Mouse (Mus musculus): Measurements from ENCODE around the gene Myo1a. TPM values are rescaled to one million over a fixed set of nuclear protein-coding genes. Genes with fewer than 3 reads are reported as not detected.

Myo1a gene
- polyA plus RNA-seq, 1 experiment, result 0.16 TPM

DNA sequence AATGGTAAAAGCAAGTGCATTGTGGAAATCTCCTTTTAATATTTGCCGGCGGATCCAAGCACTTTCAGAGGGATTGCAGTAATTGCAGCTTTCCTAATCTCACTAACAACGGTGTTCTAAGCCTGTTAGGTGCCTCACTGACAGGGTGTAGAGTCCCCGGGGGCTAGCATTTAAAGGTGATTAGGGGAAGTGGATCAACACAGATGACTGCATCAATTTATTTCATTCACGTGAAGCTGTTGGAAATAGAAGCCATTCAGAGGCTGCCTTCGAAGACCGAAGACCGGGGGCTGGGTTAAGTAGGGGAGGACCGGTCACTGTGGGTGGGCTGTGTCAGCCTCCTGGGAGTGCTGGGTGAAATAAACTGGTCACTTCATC, 26.0 kb downstream of the Myo1a start:
- no peaks in the 10 kb centered on the region for H3K36me3 ChIP-seq (ENCODE audit: control insufficient read depth, insufficient read depth)
- no peaks in the 10 kb centered on the region for H3K79me2 ChIP-seq (ENCODE audit: control insufficient read depth, insufficient read depth)
- H3K79me3 ChIP-seq (ENCODE audit: low read depth), result no peaks in the 10 kb centered on the region
- H3K4me3 ChIP-seq (ENCODE audit: insufficient read depth, poor library complexity, severe bottlenecking), result no peak overlapping the region
- peaks cover 79% of the 10 kb centered on the region for H3K27me3 ChIP-seq (ENCODE audit: control insufficient read depth, insufficient read depth, insufficient read length)
- TF ChIP-seq MAX (IDR thresholded peaks at IDR 0.05) (no peak), MYOD1 (IDR thresholded peaks at IDR 0.05; ENCODE audit: control insufficient read depth, insufficient read length, low read depth) (no peak)
- H3ac ChIP-seq (ENCODE audit: control insufficient read depth, insufficient read length, low read depth), result no peak overlapping the region

DNA sequence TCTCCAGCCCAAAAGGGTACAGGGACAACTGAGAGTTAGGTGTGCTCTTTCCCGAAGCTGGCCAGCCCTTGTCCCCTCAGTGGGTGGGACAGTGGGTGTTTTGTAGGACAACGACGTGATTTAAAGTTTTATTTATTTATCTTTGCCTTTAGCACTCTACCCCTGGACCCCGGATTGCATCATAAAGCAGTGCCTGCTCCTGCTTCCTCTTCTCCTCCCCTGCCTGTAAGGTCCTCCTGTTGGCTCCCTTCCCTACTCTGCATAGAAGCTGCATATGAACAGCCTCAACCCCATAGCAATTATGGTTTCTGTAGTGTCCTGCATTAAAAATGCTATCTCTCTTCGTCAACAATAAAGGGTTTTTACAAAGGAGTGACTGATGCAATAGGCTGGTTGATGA, 26.4 kb downstream of the Myo1a start:
- Histone ChIP-seq H3K79me3 (ENCODE audit: low read depth) (no peaks in the 10 kb centered on the region), H3K36me3 (ENCODE audit: control insufficient read depth, insufficient read depth) (no peaks in the 10 kb centered on the region), H3ac (ENCODE audit: control insufficient read depth, insufficient read length, low read depth) (no peak overlapping the region), H3K27me3 (ENCODE audit: control insufficient read depth, insufficient read depth, insufficient read length) (peaks cover 74% of the 10 kb centered on the region), H3K4me3 (ENCODE audit: insufficient read depth, poor library complexity, severe bottlenecking) (no peak overlapping the region), H3K79me2 (ENCODE audit: control insufficient read depth, insufficient read depth) (no peaks in the 10 kb centered on the region)
- TF ChIP-seq CEBPB (IDR thresholded peaks at IDR 0.05; ENCODE audit: low read depth) (no peak), MYOG (IDR thresholded peaks at IDR 0.05; ENCODE audit: control insufficient read depth, extremely low read depth, insufficient read length) (no peak), CTCF (IDR thresholded peaks at IDR 0.05; ENCODE audit: control insufficient read depth, insufficient read depth, insufficient read length) (no peak), FOSL1 (IDR thresholded peaks at IDR 0.05; ENCODE audit: insufficient read depth, low read length, poor library complexity, severe bottlenecking) (no peak), MAX (IDR thresholded peaks at IDR 0.05) (no peak), USF1 (IDR thresholded peaks at IDR 0.05; ENCODE audit: low read depth) (no peak), MYOD1 (IDR thresholded peaks at IDR 0.05; ENCODE audit: control insufficient read depth, insufficient read length, low read depth) (no peak)

DNA sequence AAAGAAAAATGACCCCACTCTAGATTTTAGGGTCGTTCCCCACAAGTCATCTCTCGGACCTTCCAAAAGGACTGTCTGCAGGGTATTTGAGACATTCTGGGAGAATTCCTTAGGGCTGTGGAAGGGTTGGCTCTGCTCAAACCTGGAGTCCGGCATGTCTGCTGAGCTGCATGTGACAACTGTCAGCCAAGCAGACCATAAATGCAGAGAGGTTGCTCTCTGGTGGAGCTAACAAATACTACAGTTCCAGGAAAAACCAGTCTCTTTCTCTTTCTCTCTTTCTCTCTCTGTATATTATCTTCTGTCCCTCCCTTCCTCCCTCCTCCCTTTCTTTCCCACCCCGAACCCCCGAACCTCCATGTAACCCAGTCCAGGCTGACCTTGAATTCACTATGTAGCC, 29.5 kb downstream of the Myo1a start:
- peaks cover 44% of the 10 kb centered on the region for H3K27me3 ChIP-seq (ENCODE audit: control insufficient read depth, insufficient read depth, insufficient read length)
- TF ChIP-seq FOSL1 (IDR thresholded peaks at IDR 0.05; ENCODE audit: insufficient read depth, low read length, poor library complexity, severe bottlenecking) (no peak), CEBPB (IDR thresholded peaks at IDR 0.05; ENCODE audit: low read depth) (no peak), USF1 (IDR thresholded peaks at IDR 0.05; ENCODE audit: low read depth) (no peak), MAX (IDR thresholded peaks at IDR 0.05) (no peak), MYOG (IDR thresholded peaks at IDR 0.05; ENCODE audit: control insufficient read depth, extremely low read depth, insufficient read length) (no peak), MYOD1 (IDR thresholded peaks at IDR 0.05; ENCODE audit: control insufficient read depth, insufficient read length, low read depth) (no peak), CTCF (IDR thresholded peaks at IDR 0.05; ENCODE audit: control insufficient read depth, insufficient read depth, insufficient read length) (no peak)
- no peaks in the 10 kb centered on the region for H3K79me3 ChIP-seq (ENCODE audit: low read depth)
- no peak overlapping the region for H3ac ChIP-seq (ENCODE audit: control insufficient read depth, insufficient read length, low read depth)
- H3K36me3 ChIP-seq (ENCODE audit: control insufficient read depth, insufficient read depth), result no peaks in the 10 kb centered on the region
- no peaks in the 10 kb centered on the region for H3K79me2 ChIP-seq (ENCODE audit: control insufficient read depth, insufficient read depth)
- no peak overlapping the region for H3K4me3 ChIP-seq (ENCODE audit: insufficient read depth, poor library complexity, severe bottlenecking)

DNA sequence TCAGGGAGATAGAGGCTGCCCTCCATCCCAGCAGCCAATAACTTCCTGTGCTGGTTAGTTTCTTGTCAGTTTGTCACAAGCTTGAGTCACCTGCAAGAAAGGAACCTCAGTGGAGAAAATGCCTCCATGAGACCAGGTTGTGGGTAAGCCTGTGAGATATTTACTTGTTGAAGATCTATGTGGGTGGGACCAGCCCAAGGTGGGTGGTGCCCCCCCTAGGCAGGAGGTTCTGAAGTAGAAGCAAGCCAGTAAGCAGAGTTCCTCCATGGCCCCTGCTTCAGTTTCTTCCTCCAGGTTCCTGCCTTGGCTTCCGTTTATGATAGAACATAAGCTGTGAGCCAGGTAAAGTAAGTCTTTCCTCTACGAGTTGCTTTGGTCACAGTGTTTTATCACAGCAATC, 31.3 kb downstream of the Myo1a start:
- H3K79me2 ChIP-seq (ENCODE audit: control insufficient read depth, insufficient read depth), result peaks cover 17% of the 10 kb centered on the region
- H3K36me3 ChIP-seq (ENCODE audit: control insufficient read depth, insufficient read depth), result peaks cover 1% of the 10 kb centered on the region
- H3K4me3 ChIP-seq (ENCODE audit: insufficient read depth, poor library complexity, severe bottlenecking), result no peak overlapping the region
- peaks cover 25% of the 10 kb centered on the region for H3K27me3 ChIP-seq (ENCODE audit: control insufficient read depth, insufficient read depth, insufficient read length)
- no peak overlapping the region for H3ac ChIP-seq (ENCODE audit: control insufficient read depth, insufficient read length, low read depth)
- peaks cover 12% of the 10 kb centered on the region for H3K79me3 ChIP-seq (ENCODE audit: low read depth)
- TF ChIP-seq FOSL1 (IDR thresholded peaks at IDR 0.05; ENCODE audit: insufficient read depth, low read length, poor library complexity, severe bottlenecking), result no peak

DNA sequence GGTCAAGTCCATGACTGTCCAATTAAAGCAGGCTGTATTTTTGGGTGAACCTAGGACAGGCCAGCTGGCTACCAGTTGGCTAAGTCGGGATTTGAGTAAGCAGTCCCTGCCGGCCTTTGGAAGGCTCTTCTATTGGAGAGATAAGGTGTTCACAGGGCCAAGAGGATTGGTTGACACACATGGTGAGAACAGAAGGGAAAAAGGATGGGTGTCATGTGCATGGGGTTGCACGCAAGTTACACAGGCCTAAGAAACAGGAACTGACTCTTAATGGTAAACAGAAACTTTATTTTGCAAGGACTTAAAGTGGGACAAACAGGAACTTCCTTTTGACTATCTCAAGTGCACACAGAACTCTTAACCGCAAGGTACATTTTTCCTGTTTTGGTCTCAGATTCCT, 31.9 kb downstream of the Myo1a start:
- TF ChIP-seq MYOD1 (IDR thresholded peaks at IDR 0.05; ENCODE audit: control insufficient read depth, insufficient read length, low read depth), result no peak
- no peak for TF ChIP-seq CEBPB (IDR thresholded peaks at IDR 0.05; ENCODE audit: low read depth)
- TF ChIP-seq CTCF (IDR thresholded peaks at IDR 0.05; ENCODE audit: control insufficient read depth, insufficient read depth, insufficient read length), result no peak
- TF ChIP-seq FOSL1 (IDR thresholded peaks at IDR 0.05; ENCODE audit: insufficient read depth, low read length, poor library complexity, severe bottlenecking), result no peak
- TF ChIP-seq MAX (IDR thresholded peaks at IDR 0.05), result no peak
- no peak for TF ChIP-seq USF1 (IDR thresholded peaks at IDR 0.05; ENCODE audit: low read depth)
- TF ChIP-seq MYOG (IDR thresholded peaks at IDR 0.05; ENCODE audit: control insufficient read depth, extremely low read depth, insufficient read length), result no peak
- no peak overlapping the region for H3ac ChIP-seq (ENCODE audit: control insufficient read depth, insufficient read length, low read depth)
- H3K36me3 ChIP-seq (ENCODE audit: control insufficient read depth, insufficient read depth), result peaks cover 8% of the 10 kb centered on the region
- no peak overlapping the region for H3K4me3 ChIP-seq (ENCODE audit: insufficient read depth, poor library complexity, severe bottlenecking)
- peaks cover 14% of the 10 kb centered on the region for H3K79me3 ChIP-seq (ENCODE audit: low read depth)
- peaks cover 24% of the 10 kb centered on the region for H3K79me2 ChIP-seq (ENCODE audit: control insufficient read depth, insufficient read depth)
- peaks cover 21% of the 10 kb centered on the region for H3K27me3 ChIP-seq (ENCODE audit: control insufficient read depth, insufficient read depth, insufficient read length)

DNA sequence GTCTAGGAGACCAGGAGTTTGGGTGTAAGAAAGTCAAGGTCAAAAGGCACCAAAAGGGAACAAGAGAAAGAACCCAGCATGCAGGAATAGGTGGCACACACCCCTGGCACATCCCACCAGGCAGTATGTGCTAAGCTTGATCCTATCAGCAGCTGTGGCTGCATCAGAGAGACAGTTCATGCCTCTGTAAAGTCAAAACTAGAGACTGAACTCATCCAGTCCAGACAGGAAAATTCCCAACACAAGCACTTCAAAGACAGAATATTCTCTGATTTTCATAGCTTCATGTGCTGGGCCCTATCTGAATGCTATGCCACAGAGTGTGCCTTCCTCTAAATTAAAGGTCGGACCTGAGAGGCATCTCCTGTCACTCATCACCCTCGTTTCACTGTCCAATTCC, 32.6 kb downstream of the Myo1a start:
- H3K36me3 ChIP-seq (ENCODE audit: control insufficient read depth, insufficient read depth), result peaks cover 14% of the 10 kb centered on the region
- no peak for TF ChIP-seq USF1 (IDR thresholded peaks at IDR 0.05; ENCODE audit: low read depth)
- TF ChIP-seq MAX (IDR thresholded peaks at IDR 0.05), result no peak
- no peak for TF ChIP-seq MYOG (IDR thresholded peaks at IDR 0.05; ENCODE audit: control insufficient read depth, extremely low read depth, insufficient read length)
- TF ChIP-seq FOSL1 (IDR thresholded peaks at IDR 0.05; ENCODE audit: insufficient read depth, low read length, poor library complexity, severe bottlenecking), result no peak
- no peak for TF ChIP-seq CEBPB (IDR thresholded peaks at IDR 0.05; ENCODE audit: low read depth)
- no peak for TF ChIP-seq MYOD1 (IDR thresholded peaks at IDR 0.05; ENCODE audit: control insufficient read depth, insufficient read length, low read depth)
- no peak overlapping the region for H3K4me3 ChIP-seq (ENCODE audit: insufficient read depth, poor library complexity, severe bottlenecking)
- no peak overlapping the region for H3ac ChIP-seq (ENCODE audit: control insufficient read depth, insufficient read length, low read depth)
- peaks cover 18% of the 10 kb centered on the region for H3K79me3 ChIP-seq (ENCODE audit: low read depth)
- H3K79me2 ChIP-seq (ENCODE audit: control insufficient read depth, insufficient read depth), result peaks cover 30% of the 10 kb centered on the region
- peaks cover 15% of the 10 kb centered on the region for H3K27me3 ChIP-seq (ENCODE audit: control insufficient read depth, insufficient read depth, insufficient read length)

Data from C2C12 (cell line).